Comparison of ENCODE assay signal across 8 mouse cellular contexts in genomic region chr6:117863751-117864150, GRCm38 (mm10). TPM values are rescaled to one million over a fixed set of nuclear protein-coding genes. Genes with fewer than 3 reads are reported as not detected.
DNase-seq lines count a peak whose midpoint lies in the region; ATAC-seq and TF ChIP-seq lines count a peak whose summit lies in the region.

No protein-coding gene starts in this region.

- TF ChIP-seq CTCF in CH12.LX (conservative IDR thresholded peaks at IDR 0.05 in 1 of 2, IDR thresholded peaks at IDR 0.05 in 1 of 2; ENCODE audit: low read depth in 2 of 2, low read length in 2 of 2) = no peak
- TF ChIP-seq CTCF in liver, embryonic 14.5 days (IDR thresholded peaks at IDR 0.05; ENCODE audit: low read depth) = no peak

- no peak overlapping the region for H3K27ac ChIP-seq in heart, embryonic 10.5 days
- no peak overlapping the region; the same call in 1 of the 2 replicates for H3K27ac ChIP-seq in CH12.LX (ENCODE audit: insufficient read depth, low read depth)
- no peak overlapping the region for H3K27ac ChIP-seq in forebrain, embryonic 14.5 days (ENCODE audit: low read depth, low read length)
- H3K27ac ChIP-seq in liver, embryonic 14.5 days = no peak overlapping the region

- intact Hi-C loops in heart, postnatal 36 days (cut with DNase I) = no loop called here

- H3K36me3 ChIP-seq in heart, embryonic 10.5 days = no peaks in the 10 kb centered on the region
- peaks cover 0 to 29% of the 10 kb centered on the region in 2 experiments for H3K36me3 ChIP-seq in CH12.LX (replicated peaks in 1 of 2; ENCODE audit: control insufficient read depth in 1 of 2, insufficient read depth in 1 of 2, low read length in 1 of 2)
- no peaks in the 10 kb centered on the region for H3K36me3 ChIP-seq in forebrain, embryonic 14.5 days (ENCODE audit: control insufficient read depth, insufficient read depth, low read length)
- no peaks in the 10 kb centered on the region for H3K36me3 ChIP-seq in liver, embryonic 14.5 days (replicated peaks; ENCODE audit: control insufficient read depth, insufficient read depth, low read depth)

- dilution Hi-C loops in CH12.LX (cut with MboI; ENCODE audit: extremely low pct_ligation_motif_present, extremely low pct_unique_long_range_greater_than_20kb, low sequenced_read_pairs) = no loop called here

- peak overlapping the region; percentile 55 for H3K9ac ChIP-seq in CH12.LX (ENCODE audit: insufficient read depth, low read depth)
- H3K9ac ChIP-seq in forebrain, embryonic 14.5 days (ENCODE audit: low read length) = peak overlapping the region; percentile 80
- H3K9ac ChIP-seq in liver, embryonic 14.5 days (replicated peaks) = no peak overlapping the region; the same call in 1 of the 2 replicates

- in situ Hi-C loops in CH12.LX (cut with MboI; ENCODE audit: low pct_ligation_motif_present, low pct_unique_long_range_greater_than_20kb, low sequenced_read_pairs) = loop anchor here (10.0 kb wide), 1 partner anchor 51 kb away; no protein-coding TSS in a partner anchor

- no peaks in the 10 kb centered on the region for H3K27me3 ChIP-seq in heart, embryonic 10.5 days (ENCODE audit: insufficient read depth, poor library complexity, severe bottlenecking)
- H3K27me3 ChIP-seq in CH12.LX (replicated peaks) = no peaks in the 10 kb centered on the region
- no peaks in the 10 kb centered on the region for H3K27me3 ChIP-seq in forebrain, embryonic 14.5 days (replicated peaks; ENCODE audit: control insufficient read depth, insufficient read depth, low read length)
- no peaks in the 10 kb centered on the region for H3K27me3 ChIP-seq in liver, embryonic 14.5 days (ENCODE audit: control insufficient read depth, insufficient read depth, low read length)

- TF ChIP-seq POLR2A in CH12.LX (IDR thresholded peaks at IDR 0.05; ENCODE audit: low read depth, low read length) = no peak

- peak overlapping the region; percentile 83 for H3K4me3 ChIP-seq in heart, embryonic 10.5 days
- H3K4me3 ChIP-seq in CH12.LX (replicated peaks in 1 of 3; ENCODE audit: low read depth in 2 of 3, low read length in 2 of 3, poor library complexity in 1 of 3) = peak overlapping the region; percentile 84 to 97 (median 95)
- peak overlapping the region; percentile 75 for H3K4me3 ChIP-seq in forebrain, embryonic 14.5 days (ENCODE audit: low read depth, low read length)
- peak overlapping the region; percentile 69 to 76; a peak in 3 of 4 replicates for H3K4me3 ChIP-seq in liver, embryonic 14.5 days (ENCODE audit: insufficient read depth in 1 of 2, low read depth in 2 of 2, low read length in 2 of 2)

- no peak for TF ChIP-seq EP300 in CH12.LX (IDR thresholded peaks at IDR 0.05; ENCODE audit: low read length)
- TF ChIP-seq EP300 in liver, embryonic 14.5 days (IDR thresholded peaks at IDR 0.05; ENCODE audit: low read depth) = no peak

- no peaks in the 10 kb centered on the region for H3K9me3 ChIP-seq in heart, embryonic 10.5 days
- H3K9me3 ChIP-seq in CH12.LX (replicated peaks; ENCODE audit: low read length) = no peaks in the 10 kb centered on the region
- no peaks in the 10 kb centered on the region for H3K9me3 ChIP-seq in forebrain, embryonic 14.5 days (replicated peaks; ENCODE audit: control insufficient read depth, low read length)
- no peaks in the 10 kb centered on the region for H3K9me3 ChIP-seq in liver, embryonic 14.5 days (ENCODE audit: control insufficient read depth, low read length)

- H3K79me2 ChIP-seq in CH12.LX (replicated peaks; ENCODE audit: control insufficient read depth, extremely low read depth, insufficient read depth, poor library complexity, severe bottlenecking) = 0 out of 2 replicates have a peak, but pooled peaks cover 7% of the 10 kb centered on the region

- peaks cover 6% of the 10 kb centered on the region; the same call in 1 of the 2 replicates for H3K4me1 ChIP-seq in heart, embryonic 10.5 days
- H3K4me1 ChIP-seq in CH12.LX (ENCODE audit: control insufficient read depth in 1 of 2, insufficient read depth in 2 of 2) = peaks cover 0 to 10% of the 10 kb centered on the region in 2 experiments; a peak in 2 of 4 replicates
- peaks cover 7% of the 10 kb centered on the region for H3K4me1 ChIP-seq in forebrain, embryonic 14.5 days (ENCODE audit: control insufficient read depth, insufficient read depth, low read length)
- peaks cover 0 to 12% of the 10 kb centered on the region in 2 experiments for H3K4me1 ChIP-seq in liver, embryonic 14.5 days (replicated peaks; ENCODE audit: control insufficient read depth in 2 of 2, insufficient read depth in 2 of 2, low read length in 1 of 2)

- no peak for TF ChIP-seq RAD21 in CH12.LX (IDR thresholded peaks at IDR 0.05; ENCODE audit: low read depth, low read length)

- 91% methylated on average over 8 of the region's 8 CpGs for WGBS in heart, embryonic 10.5 days
- 96% methylated on average over 8 of the region's 8 CpGs for WGBS in forebrain, embryonic 14.5 days
- WGBS in liver, embryonic 14.5 days (ENCODE audit: insufficient replicate concordance) = 75% methylated on average over 8 of the region's 8 CpGs

- DNase-seq in heart, embryonic 10.5 days (ENCODE audit: low spot score) = no peak
- no peak for DNase-seq in heart, postnatal 36 days
- DNase-seq in CH12.LX (ENCODE audit: extremely low read depth) = peak; percentile 51
- DNase-seq in forebrain, embryonic 14.5 days (ENCODE audit: low spot score) = no peak
- DNase-seq in liver, embryonic 14.5 days (ENCODE audit: low read depth in 3 of 3, low spot score in 3 of 3) = no peak
- no peak for DNase-seq in spleen, postnatal 14 days (ENCODE audit: low spot score in 2 of 2)
- DNase-seq in spleen, adult 12 weeks (ENCODE audit: low spot score) = no peak

- no peak for ATAC-seq in forebrain, embryonic 14.5 days
- no peak for ATAC-seq in liver, embryonic 14.5 days (ENCODE audit: insufficient read depth)
- ATAC-seq in CD4-positive, CD25-positive, alpha-beta regulatory T cell, adult 4 months = no peak

- H3K4me2 ChIP-seq in CH12.LX (ENCODE audit: insufficient read depth, low read depth, poor library complexity, severe bottlenecking) = peak overlapping the region; percentile 96
- H3K4me2 ChIP-seq in forebrain, embryonic 14.5 days (ENCODE audit: low read length) = peak overlapping the region; percentile 85
- H3K4me2 ChIP-seq in liver, embryonic 14.5 days (ENCODE audit: low read depth) = peak overlapping the region; percentile 72

TF ChIP-seq in CH12.LX, 34 proteins besides CTCF, POLR2A, EP300 and RAD21:
- TF ChIP-seq E2F4 (IDR thresholded peaks at IDR 0.05; ENCODE audit: insufficient replicate concordance, low read depth, low read length) (no peak), ELF1 (IDR thresholded peaks at IDR 0.05; ENCODE audit: low read depth, low read length) (peak; percentile 72), PAX5 (IDR thresholded peaks at IDR 0.05; ENCODE audit: low read length) (no peak), KAT2A (IDR thresholded peaks at IDR 0.05; ENCODE audit: insufficient replicate concordance, low read length) (no peak), HCFC1 (IDR thresholded peaks at IDR 0.05; ENCODE audit: low read depth, low read length) (peak; percentile 48; the same call in 1 of the 2 replicates), GABPA (IDR thresholded peaks at IDR 0.05; ENCODE audit: insufficient replicate concordance, low read depth, low read length) (no peak), UBTF (IDR thresholded peaks at IDR 0.05; ENCODE audit: low read depth, low read length) (no peak), MXI1 (IDR thresholded peaks at IDR 0.05; ENCODE audit: low read depth, low read length) (no peak), TBP (conservative IDR thresholded peaks at IDR 0.05; ENCODE audit: low read depth, low read length) (peak; percentile 69), NRF1 (IDR thresholded peaks at IDR 0.05; ENCODE audit: low read depth, low read length) (no peak), CHD2 (IDR thresholded peaks at IDR 0.05; ENCODE audit: low read length) (no peak)
TF ChIP-seq in CH12.LX: peak in this region for 3.

RNA-seq across cellular contexts. Expression of gene Zfp239, which starts 1.9 kb away (rescaled TPM):
- 4.2 and 6.3 TPM in 2 replicates for polyA plus RNA-seq in heart, embryonic 10.5 days (2016; fragmentation: Nextera tagmentation; extraction: Ambion mirVana)
- under 1 TPM; 0.19 to 0.24 TPM for total RNA-seq in heart, postnatal 36 days (2021)
- 13.1 and 16.2 TPM in 2 replicates for total RNA-seq in CH12.LX (2012; rRNA removed)
- total RNA-seq in CH12.LX (2014; rRNA removed) = 19.6 and 20.4 TPM in 2 replicates
- 15.1 and 16.6 TPM in 2 replicates for polyA plus RNA-seq in CH12.LX (2012; ENCODE audit: insufficient read length, low read depth)
- 14.9 and 15.3 TPM in 2 replicates for polyA plus RNA-seq in forebrain, embryonic 14.5 days (2014; fragmentation: Nextera tagmentation; extraction: Ambion mirVana)
- polyA plus RNA-seq in liver, embryonic 14.5 days (2012; rRNA removed) = 1.2 and 2.0 TPM in 2 replicates
- 2.9 and 3.5 TPM in 2 replicates for polyA plus RNA-seq in liver, embryonic 14.5 days (2014; fragmentation: Nextera tagmentation; extraction: Ambion mirVana)
- 1 to 10 TPM; 2.4 to 3.3 TPM for polyA plus RNA-seq in CD4-positive, CD25-positive, alpha-beta regulatory T cell, adult 4 months (2017; shearing (Covaris generic))

RNA-seq across cellular contexts. Expression of gene Zfp637, which starts 22.8 kb away (rescaled TPM):
- 58.5 and 73.6 TPM in 2 replicates for polyA plus RNA-seq in heart, embryonic 10.5 days (2016; fragmentation: Nextera tagmentation; extraction: Ambion mirVana)
- 10 to 100 TPM; 30.8 to 35.9 TPM for total RNA-seq in heart, postnatal 36 days (2021)
- 19.7 and 21.7 TPM in 2 replicates for total RNA-seq in CH12.LX (2012; rRNA removed)
- total RNA-seq in CH12.LX (2014; rRNA removed) = 18.7 and 21.3 TPM in 2 replicates
- polyA plus RNA-seq in CH12.LX (2012; ENCODE audit: insufficient read length, low read depth) = 11.9 and 12.5 TPM in 2 replicates
- polyA plus RNA-seq in forebrain, embryonic 14.5 days (2014; fragmentation: Nextera tagmentation; extraction: Ambion mirVana) = 244 and 252 TPM in 2 replicates
- 13.5 and 15.0 TPM in 2 replicates for polyA plus RNA-seq in liver, embryonic 14.5 days (2012; rRNA removed)
- 30.3 and 32.4 TPM in 2 replicates for polyA plus RNA-seq in liver, embryonic 14.5 days (2014; fragmentation: Nextera tagmentation; extraction: Ambion mirVana)
- 10 to 100 TPM; 34.4 to 40.9 TPM for polyA plus RNA-seq in CD4-positive, CD25-positive, alpha-beta regulatory T cell, adult 4 months (2017; shearing (Covaris generic))

RNA-seq across cellular contexts. Expression of gene Hnrnpf, which starts 36.4 kb away (rescaled TPM):
- polyA plus RNA-seq in heart, embryonic 10.5 days (2016; fragmentation: Nextera tagmentation; extraction: Ambion mirVana) = 660 and 767 TPM in 2 replicates
- total RNA-seq in heart, postnatal 36 days (2021) = 100 to 1,000 TPM; 190 to 198 TPM
- 598 and 821 TPM in 2 replicates for total RNA-seq in CH12.LX (2012; rRNA removed)
- total RNA-seq in CH12.LX (2014; rRNA removed) = 1,196 and 1,374 TPM in 2 replicates
- polyA plus RNA-seq in CH12.LX (2012; ENCODE audit: insufficient read length, low read depth) = 790 and 847 TPM in 2 replicates
- 410 and 433 TPM in 2 replicates for polyA plus RNA-seq in forebrain, embryonic 14.5 days (2014; fragmentation: Nextera tagmentation; extraction: Ambion mirVana)
- polyA plus RNA-seq in liver, embryonic 14.5 days (2012; rRNA removed) = 222 and 368 TPM in 2 replicates
- 457 and 507 TPM in 2 replicates for polyA plus RNA-seq in liver, embryonic 14.5 days (2014; fragmentation: Nextera tagmentation; extraction: Ambion mirVana)
- 1,000 to 10,000 TPM; 1,072 to 1,239 TPM for polyA plus RNA-seq in CD4-positive, CD25-positive, alpha-beta regulatory T cell, adult 4 months (2017; shearing (Covaris generic))
